Mouse (Mus musculus) ES-CJ7 (cell line): Measurements from ENCODE around the gene Sspn.

ENCODE experiments used
- DNase-seq: peaks from one replicate; pipeline ENCODE4 v3.0.0; 2011; ENCODE audit warnings: low read depth, low spot score

Sspn gene

DNA sequence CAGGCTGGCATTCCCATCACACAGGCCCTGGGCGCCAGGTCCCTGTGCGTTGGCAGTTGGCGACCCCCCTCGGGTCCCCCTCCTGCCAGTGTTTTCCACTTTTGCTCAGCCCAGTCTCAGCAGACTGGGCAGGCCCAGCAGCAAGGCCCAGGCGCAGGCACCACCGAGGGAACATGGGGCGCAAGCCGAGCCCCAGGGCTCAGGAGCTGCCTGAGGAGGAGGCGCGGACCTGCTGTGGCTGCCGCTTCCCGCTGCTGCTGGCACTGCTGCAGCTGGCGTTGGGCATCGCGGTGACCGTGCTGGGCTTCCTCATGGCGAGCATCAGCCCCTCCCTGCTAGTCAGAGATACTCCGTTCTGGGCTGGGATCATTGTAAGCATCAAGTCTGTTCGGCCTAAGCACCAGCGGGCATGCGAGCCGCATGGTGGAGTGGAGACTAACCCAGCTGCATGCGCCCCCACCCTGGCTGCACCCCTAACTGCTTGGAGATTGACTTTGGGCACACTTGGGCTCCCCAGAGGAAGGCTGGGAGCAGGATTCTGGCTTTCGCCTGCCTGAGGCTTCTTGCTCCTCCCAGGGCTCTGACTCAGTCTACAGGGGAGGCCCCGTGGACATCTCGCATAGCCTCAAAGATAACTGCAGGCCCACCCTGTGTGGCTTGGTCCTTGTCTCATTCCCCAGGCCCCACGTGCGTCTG lies 2.7 kb downstream of the Sspn start:
- DNase-seq = peak; percentile 27

DNA sequence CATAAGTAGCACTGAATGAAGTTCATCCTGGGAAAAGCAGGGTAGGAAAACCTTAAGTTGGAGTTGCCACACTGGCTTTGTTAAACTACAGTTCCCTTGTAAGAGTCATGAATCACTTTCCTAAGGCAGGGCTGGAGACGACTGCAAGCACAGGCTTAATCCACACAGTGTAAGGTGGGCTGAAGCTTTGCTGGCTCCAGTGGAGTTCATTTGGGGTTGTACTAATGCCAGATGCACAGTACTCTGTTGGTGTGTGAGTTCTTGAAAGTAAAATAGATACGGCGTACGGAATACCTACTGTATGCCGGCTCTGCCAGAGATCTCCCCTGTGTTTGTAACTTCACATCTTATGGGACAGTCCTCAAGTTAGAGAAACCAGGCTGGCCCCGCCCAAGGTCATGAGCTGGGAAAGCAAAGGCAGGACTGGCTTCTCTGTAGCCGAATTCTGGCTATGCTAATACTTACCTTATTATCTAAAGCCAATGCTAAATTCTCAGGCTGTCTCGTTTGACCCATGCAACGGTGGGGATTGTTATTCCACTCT lies 3.3 kb downstream of the Sspn start:
- peak; percentile 21 for DNase-seq

DNA sequence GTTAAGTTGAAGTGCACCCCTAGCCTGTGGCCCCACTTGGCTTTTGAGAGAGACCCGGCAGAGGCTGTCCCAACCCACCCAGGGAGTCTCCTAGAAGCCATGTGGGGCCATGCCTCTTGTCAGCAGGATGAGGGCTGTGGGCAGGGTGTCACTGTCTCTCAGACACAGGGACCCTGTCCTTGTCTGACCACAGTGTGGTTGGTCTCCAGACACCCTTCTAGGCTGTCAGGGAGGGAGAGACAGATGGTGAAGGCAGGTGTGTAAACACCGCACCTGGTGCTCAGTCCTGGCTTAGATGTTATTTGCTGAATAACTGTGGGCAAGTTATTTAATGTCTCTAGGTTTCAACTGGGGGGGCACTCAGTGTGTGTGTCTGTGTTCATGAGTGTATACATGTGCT lies 4.5 kb downstream of the Sspn start:
- DNase-seq = no peak

DNA sequence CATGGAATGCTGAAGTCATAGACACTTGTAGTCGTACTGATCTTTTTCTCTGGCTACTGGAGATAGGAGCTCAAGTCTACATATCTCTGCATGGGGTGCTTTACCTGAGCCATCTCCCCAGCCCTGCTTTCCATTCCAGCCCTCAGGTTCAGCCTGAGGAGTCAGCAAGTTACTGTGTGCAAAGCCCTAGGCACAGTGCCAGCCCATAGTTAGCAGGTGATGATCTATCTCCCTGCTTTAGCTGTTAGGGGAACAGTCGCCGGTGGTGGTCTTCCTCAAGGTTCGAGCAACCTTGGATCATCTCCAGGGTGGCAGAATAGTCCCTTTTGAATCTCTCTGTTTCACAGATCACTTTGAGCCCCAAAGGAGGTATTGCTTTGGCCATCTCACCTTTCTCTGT lies 5.1 kb downstream of the Sspn start:
- no peak for DNase-seq

DNA sequence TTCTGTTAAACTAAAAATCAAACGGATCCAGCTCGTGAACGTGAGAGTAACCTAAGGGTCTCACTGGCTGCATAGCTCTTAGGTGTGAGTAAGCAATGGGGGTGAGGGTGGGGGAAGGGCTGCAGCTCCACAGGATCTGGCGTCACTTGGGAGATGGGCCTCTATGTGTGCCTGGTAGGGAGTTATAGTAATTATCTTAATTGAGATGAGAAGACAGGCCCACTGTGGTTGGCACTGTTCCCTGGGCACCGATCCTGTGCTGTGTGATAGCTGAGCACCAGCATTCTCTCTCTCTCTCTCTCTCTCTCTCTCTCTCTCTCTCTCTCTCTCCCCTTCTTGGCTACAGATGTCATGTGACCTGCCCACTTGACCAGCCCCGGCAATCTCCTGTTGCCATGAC lies 9.4 kb downstream of the Sspn start:
- no peak for DNase-seq

DNA sequence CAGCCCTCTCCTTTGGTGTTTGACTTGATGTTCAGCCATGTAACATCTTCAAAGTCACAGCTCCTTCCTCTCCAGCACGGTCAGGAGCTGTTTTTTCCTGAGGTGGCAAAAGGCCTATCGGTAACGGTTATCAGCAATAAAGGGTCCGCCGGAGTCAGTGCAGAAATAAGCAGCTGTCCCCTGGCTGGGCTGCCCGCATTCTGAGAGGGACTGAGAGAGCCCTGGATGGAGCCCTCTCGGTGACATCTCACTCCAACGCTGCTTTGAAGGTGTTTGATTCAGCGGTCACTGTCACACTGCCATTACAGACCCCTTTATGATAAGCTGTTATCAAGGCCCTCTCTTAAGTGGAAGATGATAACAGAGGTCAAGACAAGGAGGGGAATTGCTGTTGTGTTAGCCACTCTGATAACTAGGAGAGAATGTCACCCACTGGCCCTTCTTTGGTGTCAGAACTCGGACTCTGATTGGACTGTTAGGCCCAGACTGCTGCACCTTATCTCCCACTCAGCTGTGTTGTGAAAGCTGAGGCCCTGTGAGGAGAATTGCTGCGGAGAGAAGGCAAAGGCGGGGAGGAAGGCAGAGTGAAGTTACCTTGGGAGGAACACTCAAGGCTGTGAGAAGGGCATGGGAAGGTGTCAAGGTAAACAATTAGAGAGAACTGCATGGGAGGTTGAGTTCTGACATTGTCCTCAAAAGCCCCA lies 11.0 kb downstream of the Sspn start:
- DNase-seq = no peak

DNA sequence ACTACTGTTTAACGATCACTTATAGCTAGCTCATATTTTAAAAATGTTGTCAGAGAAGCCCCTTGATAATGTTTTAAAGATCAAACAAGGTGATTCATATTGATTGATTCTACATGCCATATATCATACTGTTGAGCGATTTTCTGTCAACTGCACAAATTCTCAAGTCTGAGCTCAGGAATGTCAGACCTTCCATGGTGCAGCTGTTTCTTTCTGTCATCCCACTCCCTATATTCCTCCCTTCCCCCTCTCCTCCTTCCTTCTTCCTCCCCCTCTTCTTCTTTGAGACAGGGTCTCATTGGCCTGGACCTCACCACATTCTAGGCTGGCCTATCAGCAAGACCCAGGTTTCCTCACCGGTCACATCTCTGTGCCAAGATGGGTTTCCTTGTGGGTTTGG lies 12.0 kb downstream of the Sspn start:
- no peak for DNase-seq

DNA sequence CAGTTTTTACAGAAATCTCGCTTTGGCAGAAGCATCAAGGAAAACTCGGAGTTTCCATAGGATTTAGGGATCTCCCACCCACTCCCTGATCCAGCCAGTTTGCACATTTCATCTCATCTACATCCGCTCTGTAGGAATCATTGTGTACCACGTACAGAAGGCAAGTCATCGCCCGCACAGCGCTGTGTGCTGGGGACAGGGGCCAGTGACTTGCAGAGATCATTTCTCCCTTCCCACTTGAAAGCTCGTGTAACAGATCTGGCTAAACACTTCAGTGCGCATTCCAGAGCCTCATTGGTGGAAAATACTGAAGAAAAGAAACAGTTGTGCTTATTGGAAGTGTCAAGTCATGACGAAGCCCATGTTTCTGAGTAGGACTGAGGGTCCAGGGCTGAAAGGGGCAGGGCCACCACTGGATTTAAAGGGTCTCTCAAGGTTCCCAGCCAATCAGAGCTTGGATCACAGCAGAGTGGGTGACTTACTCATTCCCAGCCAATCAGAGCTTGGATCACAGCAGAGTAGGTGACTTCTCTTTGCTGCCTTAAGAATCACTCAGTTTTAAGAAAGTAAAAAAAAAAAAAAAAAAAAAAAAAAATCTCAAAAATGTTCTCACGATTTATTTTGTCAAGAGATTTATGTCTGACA lies 14.4 kb downstream of the Sspn start:
- no peak for DNase-seq

DNA sequence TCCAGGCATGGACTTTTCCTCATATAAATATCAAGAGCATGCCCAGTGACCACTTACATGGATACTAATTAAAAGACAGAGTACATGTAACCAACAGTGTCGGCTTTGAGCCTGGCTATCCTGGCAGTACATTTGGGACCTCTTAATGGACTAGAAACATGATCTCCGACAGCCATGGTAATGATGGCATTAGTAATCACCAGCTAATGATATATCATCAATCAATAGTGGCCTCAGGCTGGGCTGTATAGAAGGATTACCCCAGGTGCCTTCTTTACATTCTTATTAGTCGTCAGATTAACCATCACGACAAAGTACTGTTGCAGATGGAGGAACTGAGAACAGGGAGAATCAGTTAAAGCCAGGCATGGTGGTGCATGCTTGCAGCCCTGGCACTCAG lies 17.6 kb downstream of the Sspn start:
- DNase-seq = no peak

DNA sequence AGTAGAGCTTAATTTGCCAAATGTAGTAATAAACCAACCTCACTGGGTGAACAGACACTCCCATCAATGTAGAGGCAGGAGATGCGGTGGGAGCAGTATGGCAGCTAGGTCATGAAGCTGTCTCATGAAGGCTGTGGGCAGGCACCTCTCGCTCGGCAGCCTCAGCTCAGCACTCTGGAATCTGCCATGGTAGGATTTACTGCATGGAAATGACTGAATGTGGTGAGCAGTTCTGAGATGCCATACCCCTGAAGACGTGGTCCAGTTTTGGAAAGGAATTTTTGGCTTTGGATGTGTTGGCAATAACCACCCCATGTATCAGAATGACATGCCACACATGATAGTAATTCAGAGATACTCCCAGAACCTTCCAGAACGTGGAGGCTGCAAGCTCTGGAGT lies 19.2 kb downstream of the Sspn start:
- DNase-seq = no peak

DNA sequence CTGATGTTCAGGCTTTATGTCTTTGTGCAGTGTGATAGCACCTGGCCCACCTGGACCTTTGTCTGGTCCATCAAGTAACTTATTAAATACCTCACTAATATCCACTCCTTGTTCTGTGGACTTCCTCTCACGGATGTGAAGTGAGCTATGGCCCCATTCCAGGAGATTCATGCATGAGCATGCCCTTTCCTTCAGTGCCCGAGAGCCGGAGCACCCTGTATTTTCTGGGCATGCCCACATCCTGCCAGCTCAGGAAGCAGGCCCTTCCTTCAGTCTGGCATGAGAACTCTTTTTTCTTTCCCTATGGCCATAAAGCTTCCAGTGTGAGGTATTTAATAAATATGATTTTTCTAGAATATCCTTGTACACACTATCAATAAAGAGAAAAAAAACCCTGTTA lies 21.2 kb downstream of the Sspn start:
- no peak for DNase-seq

DNA sequence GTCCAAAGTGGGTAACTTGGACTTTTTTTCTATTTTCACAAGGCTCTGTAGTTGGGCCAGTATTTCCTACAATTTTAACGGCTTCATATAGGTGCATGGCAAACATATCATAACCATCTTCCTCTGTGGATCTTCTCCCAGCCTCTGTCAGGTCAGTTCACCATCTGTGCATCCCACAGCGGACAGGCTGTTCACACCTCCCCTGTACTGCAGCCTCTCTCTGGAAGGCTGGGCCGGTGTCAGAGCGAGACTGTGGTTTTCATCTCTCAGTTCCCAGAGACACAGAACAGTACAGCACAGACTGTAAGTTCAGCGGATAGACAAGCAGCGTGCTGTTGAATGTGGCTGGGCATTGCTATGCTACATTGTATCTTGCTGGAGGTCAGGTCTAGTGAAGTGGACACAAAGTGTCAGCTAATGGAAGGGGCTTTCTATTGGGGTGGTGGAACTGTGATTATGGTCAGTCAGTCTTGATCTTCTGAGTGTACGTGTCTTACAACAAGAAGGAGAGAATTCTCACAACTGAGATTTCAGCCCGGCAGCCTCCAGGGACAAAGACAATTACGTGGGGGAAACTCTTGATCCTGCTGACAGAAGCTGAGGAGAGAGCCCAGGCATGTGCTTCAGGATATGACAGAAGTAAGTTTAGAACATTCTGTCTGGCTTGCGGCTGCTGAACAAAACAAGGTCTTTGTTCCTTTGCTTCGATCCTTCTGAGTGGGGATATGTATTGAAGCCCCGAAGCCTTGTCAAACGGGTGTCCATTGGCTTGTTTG lies 21.9 kb downstream of the Sspn start:
- DNase-seq = no peak

DNA sequence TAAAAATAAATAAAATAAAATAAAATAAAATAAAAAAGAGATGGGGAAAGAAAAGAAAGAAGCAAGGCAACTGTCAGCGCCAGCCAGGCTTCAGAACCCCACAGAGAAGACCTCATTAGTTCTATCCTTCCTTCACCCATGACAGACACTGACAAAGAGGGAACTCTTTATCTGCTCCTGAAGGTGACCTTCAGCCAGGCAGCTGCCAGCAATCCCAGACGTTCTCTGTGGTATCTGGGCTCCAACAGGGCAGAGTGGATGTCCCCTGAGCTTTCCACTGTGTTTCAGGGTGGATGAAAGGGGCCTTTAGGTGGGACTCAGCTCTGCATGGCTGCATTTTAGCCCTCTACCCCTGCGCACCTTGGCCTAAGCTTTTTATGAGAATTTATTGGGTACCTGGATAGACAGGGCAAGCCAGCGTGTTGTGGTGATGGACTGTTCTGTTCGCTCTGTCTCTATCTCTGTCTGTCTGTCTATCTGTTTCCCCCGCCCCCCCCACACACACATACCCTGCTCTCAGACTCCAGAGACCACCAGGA lies 26.1 kb downstream of the Sspn start:
- DNase-seq = no peak

DNA sequence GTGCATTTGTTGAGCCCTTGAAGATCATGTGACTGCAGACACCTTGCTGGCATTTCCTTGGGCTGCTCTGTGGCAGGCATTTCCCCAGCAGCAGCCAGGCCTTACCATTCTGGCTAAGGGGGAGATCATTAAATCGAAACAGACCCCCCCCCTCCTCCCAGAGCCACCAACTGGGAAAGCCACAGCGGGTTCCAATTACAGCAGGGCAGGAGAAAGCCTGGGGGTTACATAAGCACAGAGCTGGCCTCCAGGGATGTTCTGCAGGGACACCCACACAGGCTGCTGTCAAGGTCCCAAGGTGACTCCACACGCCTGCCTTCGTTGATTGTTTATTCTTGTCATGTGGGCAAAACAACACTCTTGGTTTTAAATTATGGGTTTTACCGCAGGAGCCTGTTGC lies 26.6 kb downstream of the Sspn start:
- DNase-seq = no peak

DNA sequence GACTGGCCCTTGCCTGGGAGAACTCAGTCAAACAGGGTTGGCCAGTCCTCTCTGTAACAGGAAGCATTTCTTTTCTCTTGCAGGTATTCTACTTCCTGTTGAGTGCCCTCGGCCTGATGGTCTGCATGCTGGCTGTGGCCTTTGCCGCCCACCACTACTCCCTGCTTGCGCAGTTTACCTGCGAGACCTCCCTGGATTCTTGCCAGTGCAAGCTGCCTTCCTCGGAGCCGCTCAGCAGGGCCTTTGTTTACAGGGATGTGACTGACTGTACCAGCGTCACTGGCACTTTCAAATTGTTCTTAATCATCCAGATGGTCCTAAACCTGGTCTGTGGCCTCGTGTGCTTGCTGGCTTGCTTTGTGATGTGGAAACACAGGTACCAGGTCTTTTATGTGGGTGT lies 29.6 kb downstream of the Sspn start:
- DNase-seq = no peak

DNA sequence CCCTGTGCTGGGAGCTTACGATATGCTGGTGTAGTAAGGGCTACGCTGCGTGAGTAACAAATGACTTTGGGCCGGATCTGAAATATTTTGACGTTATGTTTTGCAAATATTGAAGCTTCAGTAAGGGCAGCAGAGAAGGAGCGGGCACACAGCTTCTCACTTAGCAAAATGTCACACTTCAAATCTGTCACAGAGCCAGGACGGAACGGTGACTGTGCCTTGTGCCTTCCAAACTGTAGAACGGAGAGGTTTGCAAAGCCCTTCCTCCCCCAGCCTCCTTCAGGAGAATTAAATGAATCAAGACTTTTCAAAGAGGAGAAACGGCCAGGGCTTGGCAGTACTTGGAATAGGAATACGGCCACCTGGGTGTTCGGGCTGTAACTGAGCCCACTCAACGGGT lies 32.5 kb downstream of the Sspn start:
- DNase-seq = no peak

DNA sequence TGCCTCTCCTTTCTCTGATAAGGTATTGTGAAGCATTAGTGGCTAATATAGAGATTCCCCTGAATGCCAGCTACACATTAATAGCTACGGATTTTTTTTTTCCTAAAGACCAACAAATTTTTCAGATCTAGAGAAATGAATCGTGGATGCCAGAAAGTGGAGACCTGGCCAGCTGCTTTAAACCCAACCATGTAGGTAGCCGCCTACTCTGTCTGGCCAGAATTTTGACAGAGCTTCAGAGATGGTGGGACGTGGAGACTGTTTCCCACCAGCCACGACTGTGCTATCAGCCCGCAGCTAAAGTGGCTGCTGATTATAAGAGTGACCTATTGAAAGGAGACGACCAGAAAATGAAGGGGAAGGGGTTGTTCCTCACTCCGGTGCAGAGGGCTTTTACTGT lies 36.3 kb downstream of the Sspn start:
- no peak for DNase-seq

DNA sequence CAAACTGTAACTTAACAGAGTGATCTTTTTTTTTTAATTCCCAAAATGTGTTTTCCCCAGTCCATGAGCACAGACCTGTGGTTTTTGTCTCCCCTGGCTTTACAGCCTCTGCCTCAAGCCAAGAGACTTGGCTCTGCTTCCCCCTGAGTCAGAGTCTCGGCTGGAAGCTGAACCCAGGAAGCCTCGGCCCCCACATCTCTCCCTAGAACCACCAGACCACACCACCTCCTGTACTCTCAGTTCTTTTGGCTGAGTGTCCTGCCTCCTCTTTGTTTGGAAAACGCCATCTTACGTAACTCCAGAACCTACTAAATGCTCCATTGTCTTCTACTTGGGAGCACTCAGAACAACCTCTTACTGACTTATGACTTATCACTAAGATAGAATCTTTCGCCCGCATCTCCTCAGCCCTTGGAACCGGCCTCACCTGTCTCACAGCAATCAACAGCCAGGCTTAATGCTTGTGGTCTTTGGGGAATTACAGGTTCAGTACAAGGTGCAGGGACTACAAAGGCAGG lies 36.9 kb downstream of the Sspn start:
- DNase-seq = no peak

DNA sequence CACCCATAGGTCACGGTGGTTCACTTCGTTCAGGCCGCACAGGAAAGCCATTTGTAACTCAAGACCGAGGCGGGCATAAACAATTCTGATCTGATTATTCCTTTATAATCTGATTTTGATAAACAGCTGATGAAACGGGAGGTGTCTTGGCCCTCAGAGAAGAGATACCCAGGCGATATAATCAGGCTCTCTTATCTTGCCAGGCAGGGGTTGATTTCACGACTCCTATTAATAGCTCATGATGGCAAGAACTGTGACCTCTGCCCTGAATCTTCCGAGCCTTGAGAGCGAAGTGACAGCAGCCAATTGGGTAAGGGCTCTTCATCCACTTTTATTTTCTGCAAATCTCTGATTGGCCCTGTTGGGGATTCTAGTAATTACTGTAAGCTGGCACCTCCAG lies 37.4 kb downstream of the Sspn start:
- no peak for DNase-seq

DNA sequence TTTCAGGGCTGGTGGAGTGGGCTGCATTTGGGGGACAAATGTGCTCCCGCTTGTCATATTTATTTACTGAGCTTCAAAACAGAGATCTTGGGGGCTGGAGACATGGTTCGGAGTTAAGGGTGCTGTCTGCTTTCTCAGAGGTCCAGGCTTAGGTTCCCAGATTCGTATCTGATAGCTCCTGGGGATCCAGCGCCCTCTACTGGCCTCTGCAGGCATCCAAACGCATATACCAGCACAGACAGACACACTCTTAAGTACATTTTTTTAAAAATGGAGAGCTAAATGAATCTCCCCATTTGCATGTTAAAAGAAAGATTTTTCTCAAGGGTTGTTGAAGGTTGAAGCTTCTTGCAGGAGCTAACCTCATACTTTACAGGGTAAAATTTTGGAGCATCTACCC lies 38.1 kb downstream of the Sspn start:
- peak; percentile 62 for DNase-seq

DNA sequence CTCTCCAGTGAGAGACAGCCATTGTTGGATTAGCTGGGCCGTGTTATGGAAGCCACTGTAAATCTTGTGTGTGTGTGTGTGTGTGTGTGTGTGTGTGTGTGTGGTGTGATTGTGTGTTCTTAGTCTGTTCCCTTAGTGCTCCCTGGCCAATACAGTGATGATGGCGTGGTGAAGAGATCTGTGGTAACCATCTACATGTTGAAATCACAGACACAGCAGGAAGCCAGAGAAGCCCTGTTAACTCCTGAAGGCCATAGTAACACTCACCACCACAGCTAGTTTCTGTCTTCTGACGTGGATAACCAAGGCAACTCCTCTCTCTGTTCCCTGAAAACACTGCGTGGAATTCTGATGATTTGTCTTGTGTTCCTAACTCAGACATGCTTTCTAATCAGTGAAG lies 40.7 kb downstream of the Sspn start:
- DNase-seq = no peak

DNA sequence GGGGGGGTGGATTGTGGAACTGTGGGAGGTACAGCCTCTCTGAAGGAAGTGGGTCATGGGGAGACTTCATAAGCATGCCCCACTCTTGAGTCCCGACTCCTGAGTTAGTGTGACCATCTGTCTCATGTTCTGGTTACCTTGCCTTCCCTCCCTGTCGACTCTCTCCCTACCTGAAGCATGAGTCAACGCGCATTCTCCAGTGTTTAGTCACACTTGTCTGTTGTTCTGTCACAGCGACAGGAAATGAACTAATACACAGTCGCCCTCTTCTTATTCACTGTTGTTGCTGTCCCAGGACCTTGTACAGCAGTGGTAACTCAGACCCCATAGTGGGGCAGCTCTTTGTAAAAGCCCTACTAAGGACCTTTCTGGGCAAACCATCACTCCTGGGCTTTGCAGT lies 41.4 kb downstream of the Sspn start:
- DNase-seq = no peak
